Comparison of ENCODE assay signal across 8 mouse cellular contexts in the genomic region with DNA sequence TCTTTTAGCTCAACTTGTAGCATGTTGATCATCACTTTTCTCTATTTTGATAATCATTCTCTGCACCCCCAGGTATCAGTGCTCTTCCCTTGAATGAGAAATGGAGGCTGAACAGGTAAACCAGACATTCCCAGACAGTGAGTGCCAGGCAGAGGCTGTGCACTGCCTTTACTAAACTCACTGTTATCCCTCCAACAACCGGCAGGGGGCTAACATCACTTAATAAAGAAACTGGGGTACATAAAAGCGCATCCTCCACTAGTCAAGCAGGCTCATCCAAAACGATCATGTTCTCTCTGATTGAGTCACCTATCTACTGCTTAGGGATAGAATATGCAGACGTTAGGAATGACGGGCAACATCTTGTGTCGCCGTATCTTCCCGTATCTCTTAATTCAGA.
DNase-seq lines count a peak whose midpoint lies in the region; ATAC-seq lines count a peak whose summit lies in the region.

No protein-coding gene starts in this region.

- 71% methylated on average over 8 of the region's 8 CpGs for WGBS in limb, embryonic 11.5 days
- WGBS in limb, embryonic 10.5 days = 75% methylated on average over 8 of the region's 8 CpGs

- DNase-seq in limb, embryonic 11.5 days (ENCODE audit: low spot score) = peak; percentile 59
- no peak for DNase-seq in limb, embryonic 10.5 days (ENCODE audit: low spot score)
- DNase-seq in ES-CJ7 (ENCODE audit: low read depth, low spot score) = peak; percentile 62
- DNase-seq in adrenal gland, postnatal 25 days = peak; percentile 49
- peak; percentile 66 to 70 for DNase-seq in layer of hippocampus, postnatal 10 days (ENCODE audit: low spot score in 2 of 2)
- DNase-seq in natural killer cell, adult 2 months (ENCODE audit: low spot score in 2 of 2) = peak; percentile 8 to 40
- no peak for DNase-seq in urinary bladder, adult 2 months (ENCODE audit: low spot score)

- H3K36me3 ChIP-seq in limb, embryonic 11.5 days (ENCODE audit: control insufficient read depth, insufficient read depth, low read length) = peaks cover 5% of the 10 kb centered on the region; the same call in 1 of the 2 replicates
- peaks cover 50% of the 10 kb centered on the region for H3K36me3 ChIP-seq in limb, embryonic 10.5 days

- H3K27me3 ChIP-seq in limb, embryonic 11.5 days (ENCODE audit: control insufficient read depth, insufficient read depth, low read length) = no peaks in the 10 kb centered on the region
- H3K27me3 ChIP-seq in limb, embryonic 10.5 days (ENCODE audit: low read depth, poor library complexity, severe bottlenecking) = no peaks in the 10 kb centered on the region

- no peaks in the 10 kb centered on the region for H3K9me3 ChIP-seq in limb, embryonic 11.5 days (ENCODE audit: control insufficient read depth, low read length)
- H3K9me3 ChIP-seq in limb, embryonic 10.5 days (replicated peaks) = no peaks in the 10 kb centered on the region

- no peak for ATAC-seq in limb, embryonic 11.5 days (ENCODE audit: insufficient number of reproducible peaks, low FRiP score, low TSS enrichment, low read depth)
- ATAC-seq in erythroblast, adult 5-6 weeks (replicated peaks; ENCODE audit: low FRiP score, poor library complexity, severe bottlenecking) = peak; percentile 84

- H3K4me3 ChIP-seq in limb, embryonic 11.5 days (ENCODE audit: low read depth, low read length) = no peak overlapping the region
- no peak overlapping the region for H3K4me3 ChIP-seq in limb, embryonic 10.5 days

- no peak overlapping the region for H3K9ac ChIP-seq in limb, embryonic 11.5 days (ENCODE audit: low read length)

- no peak overlapping the region for H3K27ac ChIP-seq in limb, embryonic 11.5 days (replicated peaks; ENCODE audit: low read depth, low read length)
- no peak overlapping the region for H3K27ac ChIP-seq in limb, embryonic 10.5 days

- peaks cover 7% of the 10 kb centered on the region for H3K4me1 ChIP-seq in limb, embryonic 11.5 days (ENCODE audit: control insufficient read depth, insufficient read depth, low read length)
- H3K4me1 ChIP-seq in limb, embryonic 10.5 days = peaks cover 17% of the 10 kb centered on the region

- no peak overlapping the region for H3K4me2 ChIP-seq in limb, embryonic 11.5 days (ENCODE audit: low read depth, severe bottlenecking)

Comparison
In these comparisons a context has a peak if more than half of its experiments do, and no peak if none do; other contexts are left out.
1. DNase-seq: peak in limb, embryonic 11.5 days (single experiment), ES-CJ7 (single experiment), adrenal gland, postnatal 25 days (single experiment), layer of hippocampus, postnatal 10 days (2 of 2) and natural killer cell, adult 2 months (2 of 2); none in limb, embryonic 10.5 days (single experiment) and urinary bladder, adult 2 months (single experiment).